Mouse (Mus musculus) spleen, adult 2 months (tissue): ENCODE results near the gene Naaladl2.

Source experiments
- CTCF ChIP-seq: fragments of 200-500 bp; IDR thresholded peaks from 2 replicates; pipeline ENCODE4 v1.5.1; 2011; ENCODE audit warnings: mild to moderate bottlenecking, inconsistent platforms; ENCODE audit not compliant: insufficient read depth, insufficient read length, insufficient replicate concordance; ENCODE audit errors: extremely low read depth
- POLR2A ChIP-seq: fragments of 200-500 bp; IDR thresholded peaks from 2 replicates; pipeline ENCODE4 v1.6.1; 2011; ENCODE audit warnings: low read depth, low read length, inconsistent platforms

DNA sequence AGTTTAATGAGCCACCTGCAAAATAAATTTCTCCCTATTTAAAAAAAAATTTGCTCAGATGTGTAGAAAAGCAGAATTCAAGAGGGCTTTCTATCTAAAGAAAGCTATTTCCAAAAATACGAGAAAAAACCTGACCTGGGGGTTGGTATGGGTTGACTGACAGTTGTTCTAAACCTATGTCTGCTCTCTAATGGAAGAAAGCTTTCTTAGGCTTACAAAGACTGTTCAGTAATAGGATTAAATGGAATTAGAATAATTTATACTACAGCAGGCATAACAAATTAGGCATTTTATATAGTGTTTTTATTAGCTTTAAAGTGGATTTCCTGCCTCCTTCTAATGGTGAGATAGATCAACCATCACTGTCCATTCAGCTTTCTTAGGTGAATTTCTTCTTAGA lies 1236.4 kb downstream of the Naaladl2 start:
- no peak for TF ChIP-seq POLR2A
- no peak for TF ChIP-seq CTCF
